Mouse (Mus musculus) macrophage (primary cell): ENCODE measurements around the gene Ahcyl1. TPM values are rescaled to one million over a fixed set of nuclear protein-coding genes. Genes with fewer than 3 reads are reported as not detected.
"Not testable (repeated sequence)": the region's sequence is repeated elsewhere in the genome, so short reads cannot be mapped to it uniquely, and the experiment has no call there.

Experiments used
- H3K27ac ChIP-seq: fragments of 350-480 bp; formaldehyde crosslinking; 2 replicates; pipeline ENCODE4 v1.9.0; 2021
- H3K36me3 ChIP-seq: fragments of 350-480 bp; formaldehyde crosslinking; 2 replicates; pipeline ENCODE4 v1.9.0; 2021; ENCODE audit errors: inconsistent target
- H3K4me3 ChIP-seq: fragments of 350-480 bp; formaldehyde crosslinking; 2 replicates; pipeline ENCODE4 v1.9.0; 2021; ENCODE audit errors: inconsistent target
- H3K79me2 ChIP-seq: fragments of 350-480 bp; formaldehyde crosslinking; 2 replicates; pipeline ENCODE4 v1.9.0; 2021; ENCODE audit errors: inconsistent target
- WGBS: methylation state at CpG from one replicate; pipeline ENCODE4 v1.1.7; 2026; ENCODE audit warnings: inconsistent platforms; ENCODE audit not compliant: missing documents; 5-methylcytosine and 5-hydroxymethylcytosine counted together
- polyA plus RNA-seq: library from polyadenylated mRNA; stranded (reverse); fragments of 250-400 nt; gene quantifications from 3 replicates; pipeline ENCODE4 v1.2.4, GENCODE M21; 2018; ENCODE audit warnings: inconsistent platforms

Ahcyl1 gene
- polyA plus RNA-seq, 1 experiment from 2014 or later: 55.7 TPM

DNA sequence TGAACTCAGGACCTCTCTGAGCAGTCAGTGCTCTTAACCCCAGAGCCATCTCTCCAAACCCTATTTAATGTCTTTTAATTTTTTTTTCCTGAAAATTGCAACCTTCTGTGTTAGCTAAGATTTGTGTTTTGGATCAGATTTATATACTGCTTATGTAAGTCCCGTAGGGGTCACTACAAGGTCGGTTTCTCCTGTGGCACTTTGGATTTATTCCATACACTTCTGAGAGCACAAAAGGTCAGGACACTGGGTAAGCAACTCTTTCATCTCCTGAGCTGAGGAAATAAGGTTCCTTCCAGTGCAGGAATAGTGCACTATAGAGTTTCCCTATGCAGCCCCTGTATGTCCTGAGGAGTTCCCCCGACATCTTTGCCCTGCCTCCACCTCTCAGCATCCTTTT lies 40.9 kb downstream of the Ahcyl1 start:
- no peaks in the 10 kb centered on the region for H3K79me2 ChIP-seq
- H3K36me3 ChIP-seq: no peaks in the 10 kb centered on the region
- WGBS: 92% methylated on average over 3 of the region's 3 CpGs
- H3K4me3 ChIP-seq: no peak overlapping the region
- H3K27ac ChIP-seq: no peak overlapping the region

GRCm38 (mm10) chr3:107654861-107655260 lies 41.5 kb downstream of the Ahcyl1 start:
- 90% methylated on average over 3 of the region's 3 CpGs for WGBS
- Histone ChIP-seq H3K27ac (no peak overlapping the region), H3K36me3 (no peaks in the 10 kb centered on the region), H3K4me3 (no peak overlapping the region), H3K79me2 (no peaks in the 10 kb centered on the region)

GRCm38 (mm10) chr3:107652968-107653367 lies 43.4 kb downstream of the Ahcyl1 start:
- Histone ChIP-seq H3K36me3 (no peaks in the 10 kb centered on the region), H3K27ac (no peak overlapping the region), H3K79me2 (no peaks in the 10 kb centered on the region), H3K4me3 (no peak overlapping the region)
- WGBS: 94% methylated on average over 3 of the region's 3 CpGs

DNA sequence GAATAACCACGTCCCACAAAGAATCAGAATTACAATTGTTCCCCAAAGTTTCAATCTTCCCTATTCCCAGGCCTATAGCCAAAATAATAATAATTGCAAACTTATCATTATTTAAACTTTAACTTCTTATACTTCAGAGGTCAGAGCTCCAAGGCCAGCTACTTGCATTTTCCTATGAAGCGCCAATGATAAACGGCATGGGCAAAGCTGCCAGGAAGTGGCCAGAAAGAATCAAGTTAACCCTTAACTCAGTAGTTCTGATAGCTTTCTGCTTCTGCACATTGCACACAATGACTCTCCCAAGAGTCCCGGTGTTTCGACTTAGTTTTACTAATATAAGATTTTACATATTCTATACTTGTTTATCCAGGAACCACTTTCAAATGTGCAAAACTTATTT lies 46.1 kb downstream of the Ahcyl1 start:
- 59% methylated on average over 5 of the region's 5 CpGs for WGBS
- H3K79me2 ChIP-seq, H3K4me3 ChIP-seq, H3K36me3 ChIP-seq, H3K27ac ChIP-seq: not testable (repeated sequence)

DNA sequence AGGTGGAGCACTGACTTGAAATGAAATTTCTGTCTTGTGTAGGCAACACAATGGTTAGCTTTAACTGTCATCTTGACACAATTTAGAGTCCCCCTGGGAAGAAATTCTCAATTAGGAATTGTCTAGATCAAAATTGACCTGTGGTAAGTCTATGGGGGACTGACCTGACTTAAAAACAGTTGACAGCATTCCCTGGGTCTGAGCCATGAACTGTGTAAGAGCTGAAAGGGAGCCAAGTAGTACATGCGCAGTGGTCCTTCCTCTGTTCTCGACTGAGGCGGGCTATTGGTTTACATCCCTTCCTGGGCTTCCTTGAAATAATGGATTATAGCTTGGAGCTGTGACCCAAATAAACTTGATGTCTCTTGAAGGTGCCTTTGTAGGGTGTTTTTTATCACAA lies 49.4 kb downstream of the Ahcyl1 start:
- Histone ChIP-seq H3K36me3 (no peaks in the 10 kb centered on the region), H3K4me3 (no peak overlapping the region), H3K79me2 (no peaks in the 10 kb centered on the region), H3K27ac (no peak overlapping the region)
- WGBS: 100% methylated on average over 3 of the region's 3 CpGs

DNA sequence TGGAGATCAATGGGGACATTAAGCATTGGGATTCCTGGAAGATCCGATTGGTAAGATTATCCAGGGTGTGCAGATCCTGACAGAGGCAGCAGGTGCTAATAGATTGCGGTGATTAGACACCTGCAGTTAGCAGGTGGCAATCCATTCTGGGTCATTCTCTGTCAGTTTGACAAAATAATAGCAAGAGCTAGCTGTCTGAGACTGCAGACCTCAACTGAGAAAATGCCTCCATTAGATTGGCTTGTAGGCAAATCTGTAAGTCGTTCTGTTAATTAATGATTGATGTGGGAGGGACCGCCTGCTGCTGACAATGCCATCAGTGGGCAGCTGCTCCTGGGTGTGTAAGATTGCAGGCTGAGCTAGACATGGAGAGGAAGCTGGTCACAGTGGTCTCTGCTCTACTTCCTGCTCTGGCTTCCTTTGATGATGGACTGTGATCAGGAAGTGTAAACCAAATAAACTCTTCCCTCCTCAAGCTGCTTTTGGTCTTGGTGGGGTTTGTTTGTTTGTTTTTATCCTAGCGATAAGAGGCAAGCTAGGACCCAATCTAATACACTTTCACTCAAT lies 58.7 kb downstream of the Ahcyl1 start:
- Histone ChIP-seq H3K36me3 (no peaks in the 10 kb centered on the region), H3K27ac (no peak overlapping the region), H3K79me2 (no peaks in the 10 kb centered on the region), H3K4me3 (no peak overlapping the region)
- whole genome bisulfite sequencing: 71% methylated on average over 5 of the region's 5 CpGs

- Histone ChIP-seq H3K36me3 (no peaks in the 10 kb centered on the region), H3K27ac (no peak overlapping the region), H3K79me2 (no peaks in the 10 kb centered on the region), H3K4me3 (no peak overlapping the region)
- 90% methylated on average over 3 of the region's 3 CpGs for WGBS
Measured at GRCm38 (mm10) chr3:107636236-107636635, 60.1 kb downstream of the Ahcyl1 start.

DNA sequence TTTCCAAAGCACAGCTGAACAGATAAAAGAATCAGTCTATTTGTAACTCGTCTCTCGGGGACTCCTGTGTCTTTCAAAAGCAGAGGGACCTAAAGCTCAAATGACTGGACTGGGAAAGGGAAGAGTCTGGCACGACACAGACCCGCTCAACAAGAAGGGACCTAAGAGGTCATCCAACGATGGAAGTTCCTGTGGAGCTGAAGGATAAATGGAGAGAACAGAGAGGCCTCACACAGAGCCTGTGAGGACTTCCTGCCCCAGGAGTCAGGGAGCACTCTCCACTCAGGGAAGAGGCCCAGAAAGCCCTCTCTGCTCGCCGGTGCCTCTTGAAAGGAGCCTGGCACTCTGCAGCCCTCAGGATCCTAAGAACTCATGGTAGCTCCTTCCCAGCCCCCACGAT lies 60.5 kb downstream of the Ahcyl1 start:
- H3K36me3 ChIP-seq: no peaks in the 10 kb centered on the region
- no peaks in the 10 kb centered on the region; the same call in 1 of the 2 replicates for H3K79me2 ChIP-seq
- WGBS: 91% methylated on average over 8 of the region's 8 CpGs
- H3K4me3 ChIP-seq: no peak overlapping the region
- no peak overlapping the region for H3K27ac ChIP-seq

GRCm38 (mm10) chr3:107633906-107634305 lies 62.5 kb downstream of the Ahcyl1 start:
- Histone ChIP-seq H3K4me3 (no peak overlapping the region), H3K79me2 (peaks cover 17% of the 10 kb centered on the region), H3K36me3 (no peaks in the 10 kb centered on the region), H3K27ac (no peak overlapping the region)
- WGBS: 98% methylated on average over 9 of the region's 9 CpGs

- H3K36me3 ChIP-seq: peaks cover under 1% of the 10 kb centered on the region; the same call in 1 of the 2 replicates
- peaks cover 28% of the 10 kb centered on the region for H3K79me2 ChIP-seq
- WGBS: 98% methylated on average over 4 of the region's 4 CpGs
- H3K4me3 ChIP-seq: no peak overlapping the region
- H3K27ac ChIP-seq: no peak overlapping the region
Measured at GRCm38 (mm10) chr3:107632786-107633185, 63.6 kb downstream of the Ahcyl1 start.

GRCm38 (mm10) chr3:107631523-107631958 lies 64.8 kb downstream of the Ahcyl1 start, which contains the start of gene Strip1:
Strip1 (minus strand) TSS chr3:107631694.
- under 1% methylated on average over 35 of the region's 35 CpGs for WGBS
- Histone ChIP-seq H3K36me3 (peaks cover 13% of the 10 kb centered on the region), H3K4me3 (peak within 1 kb of the TSS; percentile 67), H3K79me2 (peaks cover 28% of the 10 kb centered on the region), H3K27ac (peak within 1 kb of the TSS; percentile 45)

- WGBS: 2% methylated on average over 47 of the region's 48 CpGs
- Histone ChIP-seq H3K36me3 (peaks cover 20% of the 10 kb centered on the region), H3K79me2 (peaks cover 28% of the 10 kb centered on the region), H3K27ac (peak within 1 kb of the TSS; percentile 45), H3K4me3 (peak within 1 kb of the TSS; percentile 67)
Measured at GRCm38 (mm10) chr3:107630682-107631522, 65.5 kb downstream of the Ahcyl1 start, which contains the start of gene Gm10961. Gm10961 (plus strand) TSS chr3:107631322.

DNA sequence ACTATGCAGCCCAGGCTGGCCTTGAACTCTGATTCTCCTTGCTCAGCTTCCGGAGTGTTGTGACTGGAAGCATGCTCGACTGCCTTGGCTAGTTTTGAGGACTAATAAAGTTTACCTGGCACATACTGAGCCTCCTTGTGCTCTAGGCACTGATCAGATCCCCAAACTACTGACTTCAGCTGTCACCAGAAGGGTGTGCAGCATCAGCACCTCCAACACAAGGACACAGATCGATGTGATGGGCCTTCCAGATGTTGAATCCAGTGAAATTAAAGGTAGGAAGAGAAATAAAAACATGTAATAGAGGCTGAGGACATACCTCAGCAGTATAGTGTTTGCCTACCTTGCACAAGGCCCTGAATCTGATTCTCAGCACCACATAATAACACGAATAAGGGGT lies 66.9 kb downstream of the Ahcyl1 start:
- 97% methylated on average over 4 of the region's 4 CpGs for WGBS
- H3K36me3 ChIP-seq: peaks cover 34% of the 10 kb centered on the region
- peaks cover 28% of the 10 kb centered on the region for H3K79me2 ChIP-seq
- no peak overlapping the region for H3K4me3 ChIP-seq
- no peak overlapping the region for H3K27ac ChIP-seq

DNA sequence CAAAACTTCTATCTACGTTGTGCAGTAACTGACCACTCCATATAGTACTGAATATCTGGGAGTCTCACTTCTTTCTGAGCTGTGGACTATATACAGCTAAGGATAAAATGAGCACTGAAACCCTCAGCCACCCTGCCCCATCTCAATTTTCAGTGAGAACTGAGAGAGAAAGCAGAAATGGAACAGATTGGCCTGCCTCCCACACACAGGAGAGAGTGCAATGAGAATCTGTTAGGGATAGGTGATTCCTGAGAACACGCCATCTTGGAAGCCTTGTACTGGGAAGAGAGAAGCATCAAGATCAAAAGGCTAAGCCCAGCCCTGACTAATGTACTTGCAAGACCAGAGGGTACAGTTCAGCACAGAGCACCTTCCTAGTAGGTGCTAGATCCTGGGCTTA lies 67.8 kb downstream of the Ahcyl1 start:
- Histone ChIP-seq H3K36me3 (peaks cover 42% of the 10 kb centered on the region), H3K27ac (no peak overlapping the region), H3K4me3 (no peak overlapping the region), H3K79me2 (peaks cover 28% of the 10 kb centered on the region)
- WGBS: 91% methylated on average over 2 of the region's 2 CpGs

DNA sequence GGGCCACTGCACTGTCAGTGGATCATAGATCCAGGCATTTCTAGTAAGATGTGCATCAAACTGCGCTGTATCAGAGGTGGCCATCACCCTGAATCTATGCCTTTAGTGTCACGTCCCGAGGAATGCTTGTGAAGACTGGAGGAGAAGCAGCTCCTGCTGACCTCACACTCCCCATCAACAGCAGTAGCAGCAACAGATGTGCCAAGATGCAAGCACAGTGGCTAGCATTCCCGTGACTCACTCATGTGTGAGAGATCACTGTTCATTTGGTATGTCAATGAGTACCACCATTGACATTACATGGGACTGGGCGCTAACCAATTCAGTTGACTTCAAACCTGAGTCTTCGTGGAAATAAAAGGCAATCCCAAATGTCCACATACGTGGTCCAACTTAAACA lies 68.7 kb downstream of the Ahcyl1 start:
- WGBS: 97% methylated on average over 7 of the region's 7 CpGs
- Histone ChIP-seq H3K27ac (no peak overlapping the region), H3K4me3 (no peak overlapping the region), H3K36me3 (peaks cover 52% of the 10 kb centered on the region), H3K79me2 (peaks cover 28% of the 10 kb centered on the region)
